Mouse (Mus musculus): ENCODE measurements around the gene Bcl2l11.

DNA sequence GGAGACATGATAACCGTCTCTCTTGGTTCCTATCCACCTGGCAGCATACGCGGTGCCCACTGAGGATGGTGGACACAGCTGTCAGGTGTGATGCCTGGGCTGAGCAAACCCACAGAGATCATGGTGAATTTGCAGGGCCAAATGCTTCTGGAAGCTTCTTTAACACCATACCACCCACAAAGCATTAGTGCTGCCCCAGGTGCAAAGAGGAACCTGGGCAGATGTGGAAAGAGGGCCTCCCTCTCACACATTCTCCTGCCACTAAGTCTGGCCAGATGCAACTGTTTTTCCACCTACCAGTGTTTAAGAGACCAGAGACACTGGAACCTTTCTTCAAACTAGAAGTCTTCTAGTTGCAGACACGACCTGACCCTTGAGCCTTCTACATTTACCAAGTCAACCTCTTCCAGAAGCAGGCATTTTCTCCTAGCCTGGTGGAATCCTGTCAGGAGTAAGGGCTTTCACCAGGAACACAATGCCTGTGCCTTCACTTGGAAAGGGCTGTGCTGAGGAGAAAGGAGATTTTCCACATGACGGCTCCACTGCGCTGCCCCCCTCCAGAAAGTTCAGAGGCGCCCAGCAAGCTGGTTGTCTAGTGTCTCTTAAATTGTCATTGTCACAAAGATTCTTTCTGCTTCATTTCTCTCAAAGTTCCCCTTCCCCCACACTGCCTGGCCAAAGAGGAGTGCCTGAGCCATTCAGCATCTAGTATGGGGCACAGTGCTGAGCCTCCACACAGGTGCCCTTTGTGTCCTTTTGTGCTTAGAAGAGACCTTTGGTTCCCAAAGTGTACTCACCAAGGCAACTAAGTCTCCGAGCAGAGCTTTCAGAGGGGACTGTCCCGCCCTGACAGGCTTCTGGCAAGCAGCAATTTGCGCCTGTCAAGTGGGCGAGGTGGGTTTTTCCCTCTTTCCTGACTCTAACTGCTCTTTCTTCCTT is 34.1 kb upstream of the Bcl2l11 start:
- TF ChIP-seq POU5F1 (IDR thresholded peaks at IDR 0.05; ENCODE audit: borderline replicate concordance, low read length): no peak
- no peak for TF ChIP-seq CTCF (conservative IDR thresholded peaks at IDR 0.05; ENCODE audit: low read length)
- no peak for TF ChIP-seq NANOG (IDR thresholded peaks at IDR 0.05; ENCODE audit: borderline replicate concordance, low read length)

All from E14TG2a.4 (cell line).